Mouse (Mus musculus): Measurements from ENCODE around the gene Rorc.

GRCm38 (mm10) chr3:94413031-94413679, 40.6 kb downstream of the Rorc start, which contains the start of gene Tdrkh:
- TF ChIP-seq POLR2A (IDR thresholded peaks at IDR 0.05; ENCODE audit: low read depth, low read length) (no peak), CTCF (conservative IDR thresholded peaks at IDR 0.05; ENCODE audit: insufficient read depth, insufficient read length, low read depth, low read length) (no peak)
